Mouse (Mus musculus): ENCODE measurements around the gene Usp48. TPM values are rescaled to one million over a fixed set of nuclear protein-coding genes. Genes with fewer than 3 reads are reported as not detected.

Usp48 gene
- polyA plus RNA-seq, 1 experiment: 26.7 TPM

DNA sequence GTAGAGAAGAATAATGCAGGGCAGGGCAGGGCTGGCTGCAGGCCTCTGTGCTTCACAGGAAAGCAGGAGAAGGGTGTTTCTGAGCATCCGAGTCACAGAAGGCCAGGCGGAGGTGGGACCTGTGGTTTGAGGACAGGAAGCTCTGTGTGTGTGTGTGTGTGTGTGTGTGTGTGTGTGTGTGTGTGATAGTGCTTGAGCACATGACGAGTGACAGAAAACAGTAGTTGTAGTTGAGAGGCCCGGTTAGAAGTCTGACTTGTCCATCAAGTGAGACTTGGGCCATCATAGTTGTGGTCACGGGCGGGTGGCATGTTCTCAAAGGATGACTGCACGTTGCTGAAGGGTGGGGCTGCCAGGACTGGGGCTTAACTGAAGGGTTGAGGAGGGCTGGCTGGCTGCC is 16.1 kb downstream of the Usp48 start:
- peaks cover 80% of the 10 kb centered on the region for H3K36me3 ChIP-seq (ENCODE audit: control insufficient read depth, insufficient read depth, low read length)
- no peak for TF ChIP-seq POLR2A (IDR thresholded peaks at IDR 0.05; ENCODE audit: low read depth, low read length)
- no peak for TF ChIP-seq CTCF (IDR thresholded peaks at IDR 0.05; ENCODE audit: extremely low read depth, insufficient read length, insufficient replicate concordance, low read depth, low read length)
- no peaks in the 10 kb centered on the region for H3K27me3 ChIP-seq (ENCODE audit: control insufficient read depth, insufficient read depth, low read length)
- peaks cover 5% of the 10 kb centered on the region; the same call in 1 of the 2 replicates for H3K4me1 ChIP-seq (ENCODE audit: control insufficient read depth, insufficient read depth, insufficient read length, low read length)
- H3K4me3 ChIP-seq (ENCODE audit: low read depth, low read length): no peak overlapping the region
- H3K27ac ChIP-seq (ENCODE audit: insufficient read depth, low read depth, low read length): peak overlapping the region; percentile 54
- WGBS: 68% methylated on average over 7 of the region's 7 CpGs

DNA sequence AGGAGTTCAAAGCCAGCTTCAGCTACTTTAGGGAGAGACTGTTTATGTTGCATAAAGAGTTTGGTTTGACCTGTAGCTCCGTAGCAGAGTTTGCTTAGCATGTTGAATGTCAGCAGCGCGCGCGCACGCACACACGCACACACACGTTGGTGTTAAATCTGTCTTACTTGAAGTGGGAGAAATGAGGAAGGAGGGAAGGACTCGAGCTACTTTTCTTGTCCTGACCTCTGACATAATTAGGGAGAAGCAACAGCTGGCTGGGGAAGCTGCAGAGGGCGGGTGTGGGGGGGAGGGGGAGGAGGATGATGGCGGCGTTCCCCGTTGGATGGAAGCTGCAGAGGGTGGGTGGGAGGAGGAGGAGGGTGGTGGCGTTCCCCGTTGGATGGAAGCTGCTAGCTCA is 16.7 kb downstream of the Usp48 start:
- WGBS: 69% methylated on average over 15 of the region's 15 CpGs
- Histone ChIP-seq H3K36me3 (ENCODE audit: control insufficient read depth, insufficient read depth, low read length) (peaks cover 79% of the 10 kb centered on the region), H3K4me1 (ENCODE audit: control insufficient read depth, insufficient read depth, insufficient read length, low read length) (peaks cover 5% of the 10 kb centered on the region; the same call in 1 of the 2 replicates), H3K27ac (ENCODE audit: insufficient read depth, low read depth, low read length) (peak overlapping the region; percentile 54), H3K27me3 (ENCODE audit: control insufficient read depth, insufficient read depth, low read length) (no peaks in the 10 kb centered on the region), H3K4me3 (ENCODE audit: low read depth, low read length) (no peak overlapping the region)
- TF ChIP-seq POLR2A (IDR thresholded peaks at IDR 0.05; ENCODE audit: low read depth, low read length): no peak
- no peak for TF ChIP-seq CTCF (IDR thresholded peaks at IDR 0.05; ENCODE audit: extremely low read depth, insufficient read length, insufficient replicate concordance, low read depth, low read length)

DNA sequence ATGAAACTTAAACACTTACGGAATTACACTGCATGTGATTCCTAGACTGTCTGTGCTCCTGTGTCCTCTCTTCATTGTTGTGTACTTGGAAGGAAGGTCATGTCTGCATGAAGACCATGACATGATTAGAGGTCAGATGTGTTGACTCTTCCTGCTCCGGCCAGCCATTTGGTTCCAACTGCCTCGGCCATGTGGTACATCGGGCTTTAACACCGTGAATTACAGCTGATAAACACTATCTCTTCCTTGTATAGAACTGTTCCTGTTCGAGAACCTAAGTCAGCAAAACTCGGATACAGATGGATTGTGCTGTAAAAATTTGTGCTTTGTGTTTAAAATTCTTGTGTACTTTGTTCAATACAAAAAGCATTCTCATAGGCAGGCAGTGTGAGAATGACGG is 29.3 kb downstream of the Usp48 start:
- H3K4me3 ChIP-seq (ENCODE audit: low read depth, low read length): no peak overlapping the region
- no peak overlapping the region for H3K27ac ChIP-seq (ENCODE audit: insufficient read depth, low read depth, low read length)
- H3K36me3 ChIP-seq (ENCODE audit: control insufficient read depth, insufficient read depth, low read length): peaks cover 70% of the 10 kb centered on the region
- WGBS: 78% methylated on average over 8 of the region's 8 CpGs
- TF ChIP-seq POLR2A (IDR thresholded peaks at IDR 0.05; ENCODE audit: low read depth, low read length) (no peak), CTCF (IDR thresholded peaks at IDR 0.05; ENCODE audit: extremely low read depth, insufficient read length, insufficient replicate concordance, low read depth, low read length) (no peak)
- no peaks in the 10 kb centered on the region for H3K27me3 ChIP-seq (ENCODE audit: control insufficient read depth, insufficient read depth, low read length)
- no peaks in the 10 kb centered on the region for H3K4me1 ChIP-seq (ENCODE audit: control insufficient read depth, insufficient read depth, insufficient read length, low read length)

DNA sequence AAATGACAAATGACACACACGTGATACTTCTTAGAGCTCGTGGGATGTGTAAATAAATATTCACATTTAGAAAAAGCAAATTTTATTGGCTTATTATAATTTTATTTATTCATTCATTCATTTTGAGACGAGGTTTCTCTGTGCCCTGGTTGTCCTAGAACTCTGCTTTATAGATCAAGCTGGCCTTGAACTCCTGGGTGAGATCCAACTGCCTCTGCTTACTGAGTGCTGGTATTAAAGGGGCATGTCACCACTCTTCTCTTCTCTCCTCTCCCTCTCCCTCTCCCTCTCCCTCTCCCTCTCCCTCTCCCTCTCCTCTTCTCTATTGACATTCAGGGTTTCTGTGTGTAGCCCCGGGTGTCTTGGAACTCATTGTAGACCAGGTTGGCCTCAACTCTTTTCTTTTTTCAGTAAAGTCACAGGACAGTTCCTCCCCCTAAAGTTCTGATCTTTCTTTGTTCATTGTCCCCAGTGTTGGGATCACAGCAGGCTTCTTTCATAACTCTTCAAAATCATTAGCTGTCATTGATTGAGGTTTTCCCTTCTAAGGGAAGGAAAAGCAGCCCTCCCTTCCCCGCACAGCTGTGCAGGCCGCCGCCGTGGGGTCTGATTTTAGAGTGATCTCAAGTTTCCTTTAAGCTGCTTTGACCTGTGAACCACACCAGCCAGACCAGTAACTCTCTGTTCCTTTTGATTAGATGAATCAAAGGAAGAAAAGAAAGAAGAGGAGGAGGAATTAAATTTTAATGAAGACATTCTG is 34.1 kb downstream of the Usp48 start:
- Histone ChIP-seq H3K27ac (ENCODE audit: insufficient read depth, low read depth, low read length) (no peak overlapping the region), H3K4me1 (ENCODE audit: control insufficient read depth, insufficient read depth, insufficient read length, low read length) (no peaks in the 10 kb centered on the region), H3K4me3 (ENCODE audit: low read depth, low read length) (no peak overlapping the region), H3K36me3 (ENCODE audit: control insufficient read depth, insufficient read depth, low read length) (peaks cover 75% of the 10 kb centered on the region), H3K27me3 (ENCODE audit: control insufficient read depth, insufficient read depth, low read length) (no peaks in the 10 kb centered on the region)
- no peak for TF ChIP-seq CTCF (IDR thresholded peaks at IDR 0.05; ENCODE audit: extremely low read depth, insufficient read length, insufficient replicate concordance, low read depth, low read length)
- no peak for TF ChIP-seq POLR2A (IDR thresholded peaks at IDR 0.05; ENCODE audit: low read depth, low read length)
- 84% methylated on average over 8 of the region's 8 CpGs for WGBS

DNA sequence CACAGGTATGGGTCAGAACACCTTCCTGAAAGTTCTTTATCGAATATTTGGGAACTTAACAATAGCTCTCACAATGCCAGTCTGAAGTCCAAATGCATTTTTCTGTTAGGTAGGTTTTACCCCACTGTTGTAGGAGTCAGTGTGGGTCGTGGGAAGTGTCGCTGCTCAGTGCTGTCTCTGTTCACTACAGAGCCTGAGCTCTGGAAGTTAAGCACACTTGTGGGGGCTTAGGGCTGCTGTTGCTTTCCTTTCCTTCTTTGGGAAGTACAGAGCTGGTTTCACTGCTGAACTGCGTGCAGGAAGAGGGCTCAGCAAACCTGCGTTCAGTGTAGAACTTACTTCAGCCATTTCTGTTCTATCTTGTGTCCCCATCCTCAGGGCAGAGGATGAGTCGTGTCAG is 34.8 kb downstream of the Usp48 start:
- Histone ChIP-seq H3K4me3 (ENCODE audit: low read depth, low read length) (no peak overlapping the region), H3K4me1 (ENCODE audit: control insufficient read depth, insufficient read depth, insufficient read length, low read length) (no peaks in the 10 kb centered on the region), H3K27me3 (ENCODE audit: control insufficient read depth, insufficient read depth, low read length) (no peaks in the 10 kb centered on the region), H3K27ac (ENCODE audit: insufficient read depth, low read depth, low read length) (no peak overlapping the region), H3K36me3 (ENCODE audit: control insufficient read depth, insufficient read depth, low read length) (peaks cover 75% of the 10 kb centered on the region)
- 90% methylated on average over 6 of the region's 6 CpGs for WGBS
- TF ChIP-seq CTCF (IDR thresholded peaks at IDR 0.05; ENCODE audit: extremely low read depth, insufficient read length, insufficient replicate concordance, low read depth, low read length): no peak
- TF ChIP-seq POLR2A (IDR thresholded peaks at IDR 0.05; ENCODE audit: low read depth, low read length): no peak

DNA sequence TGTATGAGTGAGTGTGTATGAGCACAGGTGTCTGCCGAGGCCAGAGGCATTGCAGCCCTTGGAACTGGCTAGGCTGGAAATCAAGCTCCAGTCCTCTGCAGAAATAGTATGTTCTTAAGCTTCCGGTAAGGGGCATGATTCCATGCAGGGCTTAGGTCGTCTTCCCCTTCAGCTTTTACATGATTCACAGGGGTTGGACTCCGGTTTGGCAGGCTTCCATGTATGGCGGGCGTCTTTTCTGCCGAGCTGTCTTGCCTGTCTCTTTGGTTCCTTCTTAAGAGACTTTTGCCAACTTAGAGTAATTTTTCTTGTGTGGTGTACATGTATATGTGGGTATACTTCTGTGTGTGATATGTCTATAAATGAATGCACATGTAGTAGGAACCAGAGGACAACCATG is 35.8 kb downstream of the Usp48 start:
- WGBS: 78% methylated on average over 7 of the region's 7 CpGs
- H3K27me3 ChIP-seq (ENCODE audit: control insufficient read depth, insufficient read depth, low read length): no peaks in the 10 kb centered on the region
- H3K27ac ChIP-seq (ENCODE audit: insufficient read depth, low read depth, low read length): no peak overlapping the region
- no peak overlapping the region for H3K4me3 ChIP-seq (ENCODE audit: low read depth, low read length)
- H3K4me1 ChIP-seq (ENCODE audit: control insufficient read depth, insufficient read depth, insufficient read length, low read length): no peaks in the 10 kb centered on the region
- peaks cover 75% of the 10 kb centered on the region for H3K36me3 ChIP-seq (ENCODE audit: control insufficient read depth, insufficient read depth, low read length)
- TF ChIP-seq POLR2A (IDR thresholded peaks at IDR 0.05; ENCODE audit: low read depth, low read length) (no peak), CTCF (IDR thresholded peaks at IDR 0.05; ENCODE audit: extremely low read depth, insufficient read length, insufficient replicate concordance, low read depth, low read length) (no peak)

DNA sequence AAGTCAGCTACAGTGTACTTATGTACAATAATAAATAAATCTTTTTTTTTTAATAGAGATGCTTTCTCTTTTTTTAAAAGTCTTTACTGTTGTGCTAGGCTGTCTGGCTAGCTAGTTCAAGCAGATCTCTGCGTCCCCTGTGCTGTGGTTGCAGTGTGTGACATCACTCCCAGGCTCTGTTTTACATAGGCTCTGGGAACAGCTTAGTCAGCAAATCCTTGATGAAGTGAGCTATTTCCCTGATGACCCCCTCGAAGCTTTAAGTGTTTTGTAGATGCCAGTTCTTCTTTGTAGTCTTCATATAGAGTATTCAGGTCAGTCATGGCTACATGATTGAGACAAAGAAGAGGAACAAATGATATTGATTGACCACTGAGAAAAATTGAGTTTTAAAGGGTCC is 36.6 kb downstream of the Usp48 start:
- Histone ChIP-seq H3K27me3 (ENCODE audit: control insufficient read depth, insufficient read depth, low read length) (no peaks in the 10 kb centered on the region), H3K4me1 (ENCODE audit: control insufficient read depth, insufficient read depth, insufficient read length, low read length) (no peaks in the 10 kb centered on the region), H3K36me3 (ENCODE audit: control insufficient read depth, insufficient read depth, low read length) (peaks cover 74% of the 10 kb centered on the region), H3K4me3 (ENCODE audit: low read depth, low read length) (no peak overlapping the region), H3K27ac (ENCODE audit: insufficient read depth, low read depth, low read length) (no peak overlapping the region)
- TF ChIP-seq CTCF (IDR thresholded peaks at IDR 0.05; ENCODE audit: extremely low read depth, insufficient read length, insufficient replicate concordance, low read depth, low read length) (no peak), POLR2A (IDR thresholded peaks at IDR 0.05; ENCODE audit: low read depth, low read length) (no peak)
- 89% methylated on average over 2 of the region's 2 CpGs for WGBS

Measured in small intestine, adult 2 months (tissue).